Mouse (Mus musculus): Measurements from ENCODE around the gene Ccdc137. TPM values are rescaled to one million over a fixed set of nuclear protein-coding genes. Genes with fewer than 3 reads are reported as not detected.
"Not testable (repeated sequence)": the region's sequence is repeated elsewhere in the genome, so short reads cannot be mapped to it uniquely, and the experiment has no call there.

Ccdc137 gene
- polyA plus RNA-seq (2015; fragmentation: Nextera tagmentation; extraction: Ambion mirVana): 25.2 and 29.9 TPM in 2 replicates

DNA sequence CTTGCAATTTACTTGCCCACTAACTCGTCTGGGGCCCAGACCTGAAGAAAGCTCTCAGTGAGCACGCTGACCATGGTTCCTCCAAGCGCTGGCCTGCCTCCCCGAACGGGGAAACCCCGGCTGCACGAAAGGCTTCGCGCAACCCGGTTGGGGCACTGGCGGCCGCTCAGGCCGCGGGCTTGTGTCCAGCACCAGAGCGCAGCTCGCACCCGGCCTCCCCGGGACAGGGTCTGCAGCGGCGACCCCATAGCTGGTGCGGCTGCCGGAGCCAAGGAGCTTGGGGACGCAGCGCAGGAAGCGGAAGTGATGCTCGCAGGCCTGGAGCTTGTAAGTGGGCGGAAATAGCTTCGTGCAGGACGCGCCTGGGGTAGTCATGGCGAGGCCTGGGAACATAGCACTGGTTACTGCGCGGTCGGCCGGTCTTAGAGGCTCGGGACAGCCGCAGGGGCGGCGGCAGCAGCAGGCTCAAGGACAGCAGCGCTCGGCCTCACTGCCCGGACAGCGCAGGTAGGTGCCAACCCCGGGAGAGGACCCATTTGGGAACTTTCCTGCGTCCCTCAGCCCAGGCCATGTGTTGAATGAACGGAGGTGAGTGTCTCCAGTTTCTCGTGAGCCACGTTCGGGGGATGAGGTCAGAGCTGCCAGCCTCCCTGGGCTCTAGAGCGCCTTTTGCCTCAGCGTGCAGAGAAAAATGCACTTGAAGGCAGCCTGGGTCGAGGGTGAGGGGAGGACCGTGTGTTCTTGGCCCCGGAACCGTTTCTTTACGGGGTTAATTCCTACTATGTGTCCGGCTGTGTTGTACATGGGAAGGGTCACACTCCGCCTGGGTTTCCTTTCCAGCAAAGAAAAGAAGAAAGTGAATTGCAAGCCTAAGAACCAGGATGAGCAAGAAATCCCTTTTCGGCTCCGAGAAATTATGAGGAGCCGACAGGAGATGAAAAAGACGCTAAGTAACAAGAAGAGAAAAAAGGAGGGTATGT lies at the start of gene Ccdc137, which contains the start of gene Oxld1:
Gene Ccdc137 (plus strand): TSS at position 344 of the 980 bp plus-strand sequence.
Gene Oxld1 (minus strand): TSS at position 297 of the 980 bp plus-strand sequence.
- 5% methylated on average over 62 of the region's 62 CpGs for WGBS
- Histone ChIP-seq H3K4me2 (replicated peaks) (peak within 1 kb of the TSS; percentile 83), H3K36me3 (peaks cover 31% of the 10 kb centered on the region), H3K4me1 (peaks cover 18% of the 10 kb centered on the region), H3K4me3 (peak within 1 kb of the TSS; percentile 88), H3K9ac (replicated peaks) (peak within 1 kb of the TSS; percentile 95), H3K9me3 (no peaks in the 10 kb centered on the region), H3K27me3 (no peaks in the 10 kb centered on the region), H3K27ac (replicated peaks) (peak within 1 kb of the TSS; percentile 75)
- peak; percentile 93 for ATAC-seq (replicated peaks)

- H3K27me3 ChIP-seq; H3K4me3 ChIP-seq; H3K4me2 ChIP-seq (replicated peaks); H3K9me3 ChIP-seq; ATAC-seq (replicated peaks); H3K9ac ChIP-seq (replicated peaks); H3K4me1 ChIP-seq; H3K27ac ChIP-seq (replicated peaks): not testable (repeated sequence)
- peaks cover 88% of the 10 kb centered on the region for H3K36me3 ChIP-seq
- WGBS: 95% methylated on average over 7 of the region's 10 CpGs
Observed at GRCm38 (mm10) chr11:120413621-120414020, 44.3 kb upstream of the Ccdc137 start.

GRCm38 (mm10) chr11:120417852-120418251 lies 40.1 kb upstream of the Ccdc137 start:
- Histone ChIP-seq H3K36me3 (peaks cover 79% of the 10 kb centered on the region), H3K27ac (replicated peaks) (no peak overlapping the region), H3K9me3 (no peaks in the 10 kb centered on the region), H3K4me3 (no peak overlapping the region), H3K4me2 (replicated peaks) (no peak overlapping the region), H3K27me3 (no peaks in the 10 kb centered on the region), H3K4me1 (no peaks in the 10 kb centered on the region), H3K9ac (replicated peaks) (no peak overlapping the region)
- no peak for ATAC-seq (replicated peaks)
- WGBS: 92% methylated on average over 7 of the region's 7 CpGs

DNA sequence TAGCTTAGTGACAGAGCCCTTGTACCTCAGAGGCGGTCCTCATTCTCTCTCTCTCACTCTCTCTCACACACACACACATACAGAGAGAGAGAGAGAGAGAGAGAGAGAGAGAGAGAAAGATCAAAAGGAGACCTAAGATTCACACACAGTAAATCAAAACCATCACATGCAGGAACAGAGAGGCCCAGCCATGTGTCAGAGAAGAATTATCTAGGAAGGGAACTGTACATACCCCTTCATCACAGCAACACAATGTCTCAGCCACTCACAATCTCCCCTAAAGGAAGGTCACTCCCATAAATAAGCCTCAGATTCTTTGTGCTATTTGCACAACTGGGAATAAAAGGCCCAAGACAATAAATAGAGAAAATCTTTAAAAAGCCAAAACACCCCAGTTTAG lies 39.3 kb upstream of the Ccdc137 start:
- H3K27me3 ChIP-seq: no peaks in the 10 kb centered on the region
- H3K4me1 ChIP-seq: no peaks in the 10 kb centered on the region
- peaks cover 72% of the 10 kb centered on the region for H3K36me3 ChIP-seq
- 100% methylated on average over 1 of the region's 1 CpGs for WGBS
- H3K9me3 ChIP-seq: no peaks in the 10 kb centered on the region
- no peak overlapping the region for H3K4me2 ChIP-seq (replicated peaks)
- H3K27ac ChIP-seq (replicated peaks): no peak overlapping the region
- no peak overlapping the region for H3K9ac ChIP-seq (replicated peaks)
- ATAC-seq (replicated peaks): no peak
- no peak overlapping the region for H3K4me3 ChIP-seq

DNA sequence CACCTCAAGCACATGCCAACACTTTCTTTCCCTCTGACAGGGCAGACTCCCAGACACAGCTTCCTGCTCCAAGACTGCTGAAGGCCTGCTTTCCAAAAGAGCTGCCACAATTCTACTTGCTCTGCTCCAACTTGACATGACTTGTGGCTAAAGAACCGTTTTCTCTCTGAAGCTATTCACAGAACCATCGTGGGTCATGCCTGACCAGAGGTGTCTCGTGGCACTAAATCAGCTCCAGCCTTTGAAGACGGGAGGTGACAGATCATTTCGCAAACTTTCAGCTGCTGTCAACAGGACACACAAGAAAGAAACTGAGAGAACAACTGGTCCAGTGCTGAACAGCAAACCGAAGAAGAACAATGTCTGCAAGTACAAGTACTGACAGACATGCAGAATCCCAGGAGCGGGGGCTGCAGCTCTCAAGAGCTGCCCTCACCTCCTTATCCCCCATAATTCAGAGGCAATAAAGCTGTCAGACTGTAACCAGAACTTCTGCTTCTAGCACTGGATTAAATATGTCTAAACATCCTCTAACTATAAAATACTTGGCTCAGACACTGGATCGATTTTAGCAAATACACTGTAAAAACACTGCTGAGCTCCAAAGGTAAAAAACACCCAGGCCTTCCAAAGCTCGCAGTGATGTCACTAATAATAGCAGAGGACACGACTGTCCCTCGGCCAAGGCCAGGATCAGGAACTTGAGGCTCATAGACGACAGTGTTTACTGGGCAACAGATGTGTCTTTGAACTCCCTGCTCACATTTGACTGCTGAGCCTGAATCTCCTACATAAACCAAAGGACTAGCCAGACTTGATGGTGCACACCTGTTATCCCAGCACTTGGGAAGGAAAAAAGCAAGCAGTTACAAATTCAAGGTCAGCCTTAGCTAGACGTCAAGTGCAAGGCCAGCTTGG lies 35.0 kb upstream of the Ccdc137 start:
- ATAC-seq (replicated peaks): no peak
- H3K27me3 ChIP-seq: no peaks in the 10 kb centered on the region
- H3K9ac ChIP-seq (replicated peaks): no peak overlapping the region
- H3K4me2 ChIP-seq (replicated peaks): no peak overlapping the region
- H3K4me3 ChIP-seq: no peak overlapping the region
- no peak overlapping the region for H3K27ac ChIP-seq (replicated peaks)
- H3K36me3 ChIP-seq: peaks cover 72% of the 10 kb centered on the region
- 90% methylated on average over 13 of the region's 13 CpGs for WGBS
- no peaks in the 10 kb centered on the region for H3K4me1 ChIP-seq
- no peaks in the 10 kb centered on the region for H3K9me3 ChIP-seq

GRCm38 (mm10) chr11:120423569-120424295 lies 34.2 kb upstream of the Ccdc137 start:
- Histone ChIP-seq H3K4me1 (no peaks in the 10 kb centered on the region), H3K4me2 (replicated peaks) (no peak overlapping the region), H3K9ac (replicated peaks) (no peak overlapping the region), H3K4me3 (no peak overlapping the region), H3K27ac (replicated peaks) (no peak overlapping the region), H3K9me3 (no peaks in the 10 kb centered on the region), H3K36me3 (peaks cover 72% of the 10 kb centered on the region), H3K27me3 (no peaks in the 10 kb centered on the region)
- WGBS: 69% methylated on average over 9 of the region's 9 CpGs
- no peak for ATAC-seq (replicated peaks)

DNA sequence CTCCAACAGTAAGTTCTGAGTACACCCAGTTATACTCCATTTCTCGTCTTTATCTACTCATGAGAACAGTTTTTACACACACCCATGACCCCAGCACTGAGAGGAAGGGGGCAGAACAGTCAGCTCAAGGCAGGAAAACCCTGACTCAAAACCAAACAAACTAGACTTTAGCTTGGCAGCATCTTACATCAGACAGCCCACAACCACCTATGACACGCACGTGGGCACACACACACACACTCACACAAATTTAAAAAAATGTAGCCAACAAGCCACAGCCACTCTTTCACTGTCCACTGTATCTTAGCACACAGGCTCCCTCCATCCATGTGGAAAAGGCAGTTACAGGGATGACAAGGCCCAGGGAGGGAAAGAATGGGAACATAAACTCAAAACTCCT lies 31.2 kb upstream of the Ccdc137 start:
- Histone ChIP-seq H3K9me3 (no peaks in the 10 kb centered on the region), H3K36me3 (peaks cover 69% of the 10 kb centered on the region), H3K27ac (replicated peaks) (no peak overlapping the region), H3K9ac (replicated peaks) (no peak overlapping the region), H3K4me3 (no peak overlapping the region), H3K27me3 (no peaks in the 10 kb centered on the region), H3K4me1 (no peaks in the 10 kb centered on the region), H3K4me2 (replicated peaks) (no peak overlapping the region)
- WGBS: 90% methylated on average over 3 of the region's 3 CpGs
- no peak for ATAC-seq (replicated peaks)

DNA sequence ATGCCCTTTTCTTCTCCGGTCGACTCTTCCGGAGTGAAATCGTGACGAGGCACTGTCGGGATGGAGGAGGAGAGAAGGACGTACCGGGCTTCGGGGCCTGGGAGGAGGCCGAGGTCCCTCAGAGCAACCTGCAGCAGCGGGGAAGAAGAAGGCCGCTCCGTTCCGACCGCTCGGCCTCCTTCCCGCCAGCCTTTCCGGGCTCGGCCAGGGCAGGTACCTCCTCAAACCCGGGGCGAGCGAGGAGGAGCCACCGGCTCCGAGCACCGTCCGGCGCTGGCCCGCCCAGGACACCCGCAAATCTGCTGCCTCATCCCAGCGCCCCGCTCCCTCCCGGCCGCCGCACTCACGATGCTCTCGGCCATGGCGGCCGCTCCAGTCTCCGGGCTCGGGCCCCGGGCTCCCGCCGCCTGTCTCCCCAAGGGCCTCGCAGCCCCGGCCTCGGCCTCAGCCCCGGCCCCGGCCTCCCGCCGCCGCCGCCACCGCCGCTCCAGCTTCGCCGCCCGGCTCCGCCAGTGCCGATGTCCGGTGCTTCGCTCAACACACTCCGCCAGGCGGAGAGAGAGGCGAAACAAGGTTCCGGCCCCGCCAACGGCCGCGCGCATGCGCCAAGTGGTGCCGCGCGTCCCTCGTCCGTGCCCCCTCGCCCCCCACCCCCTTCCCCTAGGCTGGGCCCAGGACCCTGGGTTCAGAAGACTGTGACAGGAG lies 20.6 kb upstream of the Ccdc137 start, which contains the start of gene Nploc4:
Gene Nploc4 (minus strand): TSS at position 557 of the 705 bp plus-strand sequence.
- WGBS: under 1% methylated on average over 62 of the region's 77 CpGs
- H3K36me3 ChIP-seq: peaks cover 12% of the 10 kb centered on the region
- peak; percentile 89 for ATAC-seq (replicated peaks)
- H3K27ac ChIP-seq (replicated peaks): peak within 1 kb of the TSS; percentile 81
- no peaks in the 10 kb centered on the region for H3K27me3 ChIP-seq
- peak within 1 kb of the TSS; percentile 56 for H3K4me2 ChIP-seq (replicated peaks)
- H3K9me3 ChIP-seq: no peaks in the 10 kb centered on the region
- H3K9ac ChIP-seq (replicated peaks): peak within 1 kb of the TSS; percentile 99
- H3K4me1 ChIP-seq: peaks cover 12% of the 10 kb centered on the region
- H3K4me3 ChIP-seq: peak within 1 kb of the TSS; percentile 96

GRCm38 (mm10) chr11:120437857-120438385 lies 20.0 kb upstream of the Ccdc137 start:
- 27% methylated on average over 12 of the region's 12 CpGs for WGBS
- no peak for ATAC-seq (replicated peaks)

DNA sequence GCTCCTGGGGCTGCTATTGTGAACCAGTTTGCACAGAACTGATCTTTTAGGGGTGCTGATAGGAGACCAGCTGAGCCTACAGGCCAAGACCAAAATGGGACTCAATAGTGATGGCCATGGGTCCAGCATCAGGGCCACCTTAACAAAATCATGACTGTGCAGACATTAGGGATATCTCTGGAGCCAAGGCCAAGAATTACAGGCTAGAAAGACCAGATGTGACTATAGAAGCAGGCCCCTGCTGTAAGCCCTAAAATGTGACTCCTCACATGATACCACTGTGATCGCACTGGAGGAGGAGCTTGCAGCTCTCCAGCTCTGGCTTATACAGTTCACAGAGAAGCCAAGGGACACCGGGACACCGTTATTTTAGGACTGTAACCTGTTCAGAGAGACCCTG lies 15.6 kb upstream of the Ccdc137 start, which contains the start of gene Tspan10:
Gene Tspan10 (plus strand): TSS at position 301 of the 400 bp plus-strand sequence.
- 84% methylated on average over 3 of the region's 3 CpGs for WGBS

More at GRCm38 (mm10) chr11:120437857-120438385, 20.0 kb upstream of the Ccdc137 start:
- Histone ChIP-seq H3K27ac (replicated peaks) (peak overlapping the region; percentile 81; the same call in 1 of the 2 replicates), H3K27me3 (no peaks in the 10 kb centered on the region), H3K36me3 (peaks cover 6% of the 10 kb centered on the region; the same call in 1 of the 2 replicates), H3K4me1 (peaks cover 12% of the 10 kb centered on the region), H3K4me3 (peak overlapping the region; percentile 96), H3K9ac (replicated peaks) (peak overlapping the region; percentile 99), H3K4me2 (replicated peaks) (peak overlapping the region; percentile 56), H3K9me3 (no peaks in the 10 kb centered on the region)

More for the DNA sequence above, 15.6 kb upstream of the Ccdc137 start, which contains the start of gene Tspan10:
- Histone ChIP-seq H3K4me1 (no peaks in the 10 kb centered on the region), H3K4me3 (no peak within 1 kb of the TSS), H3K27ac (replicated peaks) (no peak within 1 kb of the TSS), H3K4me2 (replicated peaks) (no peak within 1 kb of the TSS), H3K9me3 (no peaks in the 10 kb centered on the region), H3K27me3 (no peaks in the 10 kb centered on the region), H3K9ac (replicated peaks) (no peak within 1 kb of the TSS), H3K36me3 (no peaks in the 10 kb centered on the region)
- ATAC-seq (replicated peaks): no peak
